In genomic region chr2:148559376-148559775, GRCm38 (mm10) we compare ENCODE assay signal across 14 mouse cellular contexts.
"Had no signal": no experiment of that assay in that cellular context is flagged by ENCODE, and none has a peak within 500 bp of the region (broad histone marks: within the 10 kb centered on the region; RNA-seq: fewer than 3 reads in every experiment).

No protein-coding gene starts in this region.

- H3K4me3 ChIP-seq: left cerebral cortex, adult 2 months; limb, embryonic 15.5 days; liver, embryonic 13.5 days; midbrain, embryonic 13.5 days; neural tube, embryonic 15.5 days had no signal

- H3K27ac ChIP-seq: left cerebral cortex, adult 2 months; limb, embryonic 15.5 days; liver, embryonic 13.5 days; midbrain, embryonic 13.5 days; neural tube, embryonic 15.5 days; stomach, postnatal 0 days had no signal

- DNase-seq: liver, embryonic 13.5 days; lung, adult 18-20 months; lung, postnatal 36 days; right cerebral cortex, adult 18-20 months; right cerebral cortex, postnatal 25 days; thymus, adult 18-20 months; thymus, postnatal 14 days had no signal

- H3K9ac ChIP-seq: limb, embryonic 15.5 days; liver, embryonic 13.5 days; midbrain, embryonic 13.5 days; neural tube, embryonic 15.5 days had no signal

- ATAC-seq: hindbrain, embryonic 16.5 days; inflammation-experienced regulatory T-cells, adult 6 months; midbrain, embryonic 13.5 days had no signal

- H3K36me3 ChIP-seq: limb, embryonic 15.5 days; liver, embryonic 13.5 days; midbrain, embryonic 13.5 days; neural tube, embryonic 15.5 days had no signal

- H3K4me1 ChIP-seq: limb, embryonic 15.5 days; liver, embryonic 13.5 days; midbrain, embryonic 13.5 days; neural tube, embryonic 15.5 days had no signal

- H3K9me3 ChIP-seq: limb, embryonic 15.5 days; liver, embryonic 13.5 days; midbrain, embryonic 13.5 days; neural tube, embryonic 15.5 days had no signal

- H3K27me3 ChIP-seq: limb, embryonic 15.5 days; liver, embryonic 13.5 days; midbrain, embryonic 13.5 days; neural tube, embryonic 15.5 days had no signal

- H3K4me2 ChIP-seq: limb, embryonic 15.5 days; liver, embryonic 13.5 days; midbrain, embryonic 13.5 days; neural tube, embryonic 15.5 days had no signal
